Mouse (Mus musculus) liver, adult 2 months (tissue): Measurements from ENCODE around the gene Methig1.

Experiments used
- CTCF ChIP-seq: fragments of 200-500 bp; IDR thresholded peaks from 2 replicates; pipeline ENCODE4 v1.5.1; 2011; ENCODE audit warnings: low read depth, low read length, control low read depth
- POLR2A ChIP-seq: fragments of 200-500 bp; IDR thresholded peaks from 2 replicates; pipeline ENCODE4 v1.6.1; 2011; ENCODE audit warnings: low read length, control low read depth; ENCODE audit not compliant: insufficient read depth; ENCODE audit errors: extremely low read depth

GRCm38 (mm10) chr15:100414942-100415341 is 62.0 kb downstream of the Methig1 start:
- TF ChIP-seq POLR2A, result no peak
- TF ChIP-seq CTCF, result no peak
